Mouse (Mus musculus) gastrocnemius, postnatal 14 days (tissue): ENCODE measurements around the gene Commd1. TPM values are rescaled to one million over a fixed set of nuclear protein-coding genes. Genes with fewer than 3 reads are reported as not detected.
A peak's percentile ranks its signal among the peaks of the same experiment; 100 is the strongest.

Experiments used
- DNase-seq: peaks from one replicate; pipeline ENCODE4 v3.0.0; 2021; ENCODE audit warnings: mixed read lengths
- intact Hi-C: fragments of 180-260 bp; cut with DNase I; formaldehyde crosslinking; loops from one replicate; pipeline ENCODE4 v1.15.1; 2025; ENCODE audit warnings: low total_unique reads
- total RNA-seq, 2 experiments: library from RNA; stranded (reverse); gene quantifications; 2 replicates each; pipeline ENCODE4 v1.2.3; 2021

The Commd1 gene
- total RNA-seq, 2 experiments from 2014 or later: 117 to 122 TPM

DNA sequence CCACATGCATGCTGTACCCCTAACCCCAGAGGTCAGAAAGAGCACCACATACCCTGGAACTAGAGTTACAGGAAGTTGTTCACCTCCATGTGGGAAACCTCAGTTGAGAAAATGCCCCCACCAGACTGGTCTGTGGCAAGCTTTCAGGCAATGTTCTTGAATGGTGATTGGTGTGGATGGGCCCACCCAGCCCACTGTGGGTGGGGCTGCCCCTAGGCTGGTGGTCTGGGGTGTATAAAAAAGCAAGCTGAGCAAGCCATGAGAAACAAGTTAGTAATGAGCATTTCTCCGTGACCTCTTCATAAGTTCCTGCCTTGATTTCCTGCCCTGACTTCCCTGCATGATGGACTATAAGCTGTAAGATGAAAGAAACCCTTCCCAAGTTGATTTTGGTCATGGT lies 20.1 kb downstream of the Commd1 start:
- DNase-seq: no peak
- intact Hi-C loops: no loop called here

DNA sequence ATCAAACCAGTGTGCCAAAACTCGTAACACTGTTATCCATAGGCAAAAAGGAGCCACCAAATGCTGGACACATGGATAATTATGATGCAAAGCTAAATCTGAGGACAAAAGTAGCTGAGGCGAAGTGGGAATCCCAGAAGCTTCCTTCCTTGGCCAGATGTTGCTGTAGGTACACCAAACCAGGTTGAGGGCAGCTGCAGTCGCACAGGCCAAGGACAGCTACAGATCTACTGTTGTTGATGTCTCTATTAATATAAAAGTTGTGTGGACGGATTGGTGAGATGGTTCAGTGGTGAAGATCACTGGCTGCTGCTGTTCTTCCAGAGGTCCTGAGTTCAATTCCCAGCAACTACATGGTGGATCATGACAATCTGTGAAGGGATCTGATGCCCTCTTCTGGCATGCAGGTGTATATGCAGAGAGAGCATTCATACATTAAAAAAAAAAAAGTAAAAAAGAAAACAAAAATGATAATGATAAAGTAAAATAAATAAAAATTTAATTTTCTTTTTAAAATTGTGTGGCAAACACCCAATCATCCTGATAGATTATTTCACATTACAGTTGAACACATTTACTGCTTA lies 24.3 kb downstream of the Commd1 start:
- intact Hi-C loops: loop anchor here (5.0 to 10.0 kb wide), 2 partner anchors 93 to 326 kb away; partner anchors contain the start of gene B3gnt2
- DNase-seq: no peak

DNA sequence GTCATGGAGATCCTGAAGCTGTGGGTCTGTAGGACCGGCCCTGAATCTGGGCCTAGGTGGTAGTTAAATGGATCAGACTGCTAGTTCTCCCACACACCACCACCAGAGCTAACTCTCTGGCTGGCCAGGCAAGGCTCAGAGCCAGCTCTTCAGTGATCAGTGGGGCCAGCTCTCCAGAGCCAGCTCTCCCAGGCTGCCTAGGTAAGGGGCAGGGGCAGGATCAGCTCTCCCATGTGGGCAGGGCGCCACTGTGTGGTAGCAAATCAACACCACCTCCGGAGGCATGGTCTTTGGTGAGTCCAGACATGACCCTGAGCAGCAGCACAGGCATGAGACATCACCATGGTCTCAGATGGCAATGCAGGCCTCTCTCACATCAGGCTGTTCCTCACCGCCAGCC lies 25.4 kb downstream of the Commd1 start:
- DNase-seq: peak; percentile 68
- intact Hi-C loops: loop anchor here (5.0 to 10.0 kb wide), 2 partner anchors 92 to 325 kb away; partner anchors contain the start of gene B3gnt2

DNA sequence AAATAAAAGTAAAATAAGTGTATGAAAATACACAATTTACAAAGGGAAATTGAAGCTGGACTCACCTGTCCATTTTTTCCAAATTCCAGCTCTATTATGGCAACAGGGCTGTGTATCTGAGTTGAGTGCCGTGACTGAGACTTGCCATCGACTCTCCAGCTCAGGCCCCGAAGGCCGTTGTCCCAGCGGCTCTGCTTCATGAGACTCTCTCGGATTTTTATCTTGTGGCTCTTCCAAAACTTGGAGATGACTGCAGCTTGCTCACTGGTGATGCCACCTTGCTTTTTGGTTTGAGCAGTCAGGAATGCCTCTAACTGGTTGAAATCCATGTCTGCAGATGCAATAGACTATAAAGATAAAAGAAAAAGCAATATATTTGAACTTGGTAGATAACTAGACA lies 25.8 kb downstream of the Commd1 start:
- DNase-seq: no peak
- intact Hi-C loops: loop anchor here (5.0 to 10.0 kb wide), 2 partner anchors 92 to 324 kb away; partner anchors contain the start of gene B3gnt2

DNA sequence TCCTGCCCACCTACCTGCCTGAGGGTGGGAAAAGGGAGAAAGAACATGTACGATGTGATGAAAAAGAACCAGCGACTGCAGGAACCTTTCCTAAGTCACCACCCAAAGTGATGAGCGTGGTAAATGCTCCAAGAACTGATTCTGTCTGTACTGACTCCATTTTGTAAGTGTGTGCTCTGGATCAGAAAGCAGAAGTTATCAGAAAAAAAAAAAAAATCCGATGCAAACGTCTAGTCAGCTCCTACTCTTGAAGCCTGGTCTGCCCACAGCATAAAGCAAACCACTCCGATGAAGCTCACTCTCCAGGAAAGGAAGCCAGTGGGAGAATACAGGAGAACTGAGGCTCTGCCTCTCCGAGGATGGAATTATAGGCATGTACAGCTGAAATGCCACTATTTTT lies 29.5 kb downstream of the Commd1 start:
- intact Hi-C loops: loop anchor here (10.0 kb wide), 1 partner anchor 88 kb away; the partner anchor contains the start of gene B3gnt2
- DNase-seq: no peak

DNA sequence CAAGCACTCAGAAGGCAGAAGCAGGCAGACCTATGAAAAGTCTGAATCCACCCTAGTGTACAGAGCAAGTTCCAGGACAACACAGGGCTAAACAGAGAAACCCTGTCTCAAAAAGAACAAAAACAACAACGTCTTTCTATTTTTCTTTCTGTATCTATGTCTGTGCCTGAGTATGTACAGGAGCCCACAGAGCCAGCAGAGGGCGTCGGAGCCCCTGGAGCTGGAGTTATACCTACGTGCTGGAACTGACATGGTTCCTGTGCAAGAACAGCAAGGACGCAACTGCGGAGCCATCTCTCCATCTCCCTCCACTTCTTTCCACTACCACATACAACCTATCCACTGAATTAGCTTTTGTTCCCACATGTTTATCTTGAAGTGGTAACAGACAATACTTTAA lies 32.1 kb downstream of the Commd1 start:
- intact Hi-C loops: loop anchor here (10.0 kb wide), 1 partner anchor 85 kb away; the partner anchor contains the start of gene B3gnt2
- DNase-seq: no peak

DNA sequence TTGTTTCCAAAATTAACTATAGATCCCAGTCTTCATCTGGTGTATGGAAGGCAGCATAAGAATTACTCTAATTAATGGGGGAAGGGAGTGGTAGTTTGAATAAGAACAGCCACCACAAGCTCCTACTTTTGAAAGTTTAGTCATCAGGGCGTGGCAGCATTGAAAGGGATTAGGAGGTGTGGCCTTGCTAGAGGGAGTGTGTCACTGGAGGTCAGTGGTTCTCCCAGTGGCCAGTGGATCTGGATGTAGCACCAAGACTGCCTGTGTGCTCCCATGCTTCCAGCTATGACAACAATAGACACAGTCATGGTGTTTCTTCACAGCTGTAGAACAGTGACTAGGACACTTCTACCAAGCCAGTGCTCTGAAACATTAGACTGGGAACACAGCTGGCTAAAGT lies 33.1 kb downstream of the Commd1 start:
- DNase-seq: no peak
- intact Hi-C loops: no loop called here

DNA sequence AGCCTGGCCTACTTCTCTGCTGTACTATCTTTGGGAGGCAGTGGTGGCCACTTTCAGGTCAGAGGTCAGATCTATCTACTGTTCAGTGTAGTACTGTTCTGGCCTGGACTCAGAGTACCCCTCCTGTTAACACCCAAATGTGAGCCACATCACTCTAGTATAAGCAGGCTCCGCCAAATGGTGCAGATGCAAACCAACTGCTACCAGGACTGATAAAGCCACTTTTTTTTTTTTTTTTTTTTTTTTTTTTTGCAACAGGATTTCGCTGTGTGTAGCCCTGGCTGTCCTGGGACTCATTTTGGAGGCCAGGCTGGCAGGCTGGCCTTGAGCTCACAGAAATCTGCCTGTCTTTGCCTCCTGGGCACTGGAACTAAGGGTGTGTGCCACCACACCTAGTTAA lies 43.2 kb downstream of the Commd1 start:
- DNase-seq: no peak
- intact Hi-C loops: no loop called here

DNA sequence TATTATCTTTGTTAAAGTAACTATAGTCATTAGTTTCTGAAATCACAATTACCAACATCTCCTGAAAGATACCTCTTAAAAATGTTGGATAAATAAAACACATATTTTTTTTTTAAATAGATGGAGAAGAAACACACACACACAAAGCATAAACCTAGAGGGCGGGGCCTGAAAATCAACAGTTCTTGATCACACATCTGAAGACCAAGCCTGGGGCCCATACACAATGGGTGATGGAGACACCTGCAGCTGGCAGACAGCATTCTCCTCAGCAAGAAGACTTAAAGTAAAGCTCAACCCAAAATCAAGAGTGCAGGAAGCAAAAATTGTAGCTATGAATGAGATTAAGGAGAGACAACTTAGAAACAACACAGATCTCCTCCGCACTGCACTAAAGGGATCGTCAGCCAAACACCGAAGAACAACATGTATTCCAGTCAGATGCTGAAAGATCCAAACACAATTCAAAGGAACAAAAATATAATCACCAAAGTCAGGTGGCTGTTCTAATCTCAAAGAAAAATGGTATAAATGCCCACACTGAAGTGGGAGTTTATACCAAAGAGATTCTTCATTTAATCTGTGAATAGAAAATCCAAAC lies 44.4 kb downstream of the Commd1 start:
- intact Hi-C loops: no loop called here
- no peak for DNase-seq

DNA sequence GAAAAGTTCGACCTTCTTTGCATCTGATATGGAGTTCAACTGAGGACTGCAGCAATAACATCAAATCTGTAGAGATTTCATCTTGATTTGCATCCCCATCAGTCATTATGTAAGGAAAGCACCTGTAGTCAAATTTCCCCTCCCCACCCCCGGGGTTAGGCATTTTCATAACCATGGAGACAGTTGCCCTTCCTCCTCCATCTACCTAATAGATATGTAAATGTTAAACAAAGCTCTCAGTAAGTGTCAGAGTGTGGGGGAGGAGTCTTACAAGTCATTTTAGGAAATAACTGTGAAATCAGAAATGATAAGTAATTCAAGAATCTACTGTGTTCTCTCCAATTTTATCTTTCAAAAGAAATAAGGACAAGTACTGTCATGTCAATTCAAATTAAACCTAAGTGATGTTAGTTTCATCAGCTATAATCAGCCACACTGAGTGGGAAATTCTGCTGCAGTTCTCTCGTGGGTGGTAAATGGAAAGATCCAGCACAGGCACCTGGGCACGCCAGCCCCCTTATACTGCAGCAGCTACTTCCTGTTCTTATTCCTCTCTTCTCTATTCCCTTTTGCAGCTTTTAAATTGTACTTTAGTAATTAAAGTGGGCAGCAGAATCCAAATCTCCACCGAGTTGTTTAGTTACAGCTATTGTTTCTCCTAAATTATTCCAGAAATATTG lies 45.6 kb downstream of the Commd1 start:
- intact Hi-C loops: no loop called here
- no peak for DNase-seq

DNA sequence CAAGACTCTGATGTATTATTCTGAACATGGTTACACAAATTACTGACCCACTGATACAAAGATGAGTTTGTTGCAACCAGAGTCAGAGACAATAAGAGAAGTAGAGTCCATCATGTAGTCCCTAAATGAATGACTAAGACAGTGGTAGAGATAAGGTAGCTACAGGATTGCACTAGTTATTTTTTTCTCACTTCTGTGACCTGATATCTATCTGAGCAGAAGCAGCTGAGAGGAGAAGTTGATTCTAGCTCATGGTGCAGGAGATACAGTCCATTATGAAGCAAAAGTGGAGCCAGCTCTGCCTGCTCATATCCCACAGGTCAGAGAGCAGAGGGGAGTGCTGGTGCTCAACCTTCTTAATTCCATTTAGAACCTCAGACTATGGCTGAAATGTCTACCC lies 50.0 kb downstream of the Commd1 start:
- no peak for DNase-seq
- intact Hi-C loops: no loop called here

DNA sequence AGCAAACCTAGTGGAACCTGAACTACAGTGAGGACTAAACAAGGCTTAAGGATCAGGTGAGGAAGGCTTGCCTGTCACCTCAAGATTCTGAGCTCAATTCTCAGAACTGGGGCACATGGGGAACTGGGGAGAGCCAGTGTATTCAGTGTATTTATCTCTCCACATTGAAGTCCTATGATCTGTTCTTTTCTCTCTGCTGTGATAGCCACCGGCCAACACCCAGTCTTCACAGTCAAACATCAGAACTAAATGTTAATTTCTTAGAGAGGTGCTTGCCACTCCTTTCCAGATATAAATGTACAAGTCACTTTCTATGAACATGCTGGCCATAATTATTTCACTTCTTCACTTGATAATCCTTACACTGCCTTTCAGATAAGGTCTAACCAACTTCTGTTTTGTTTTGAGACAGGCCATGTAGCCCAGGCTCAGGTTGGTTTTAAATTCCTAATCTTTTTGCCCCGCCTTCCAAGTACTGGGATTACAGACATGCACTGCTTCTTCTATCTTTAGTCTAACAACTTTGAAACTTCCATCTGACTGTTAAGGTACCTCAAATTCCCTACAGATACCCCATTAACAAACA lies 50.8 kb downstream of the Commd1 start:
- intact Hi-C loops: no loop called here
- DNase-seq: no peak

DNA sequence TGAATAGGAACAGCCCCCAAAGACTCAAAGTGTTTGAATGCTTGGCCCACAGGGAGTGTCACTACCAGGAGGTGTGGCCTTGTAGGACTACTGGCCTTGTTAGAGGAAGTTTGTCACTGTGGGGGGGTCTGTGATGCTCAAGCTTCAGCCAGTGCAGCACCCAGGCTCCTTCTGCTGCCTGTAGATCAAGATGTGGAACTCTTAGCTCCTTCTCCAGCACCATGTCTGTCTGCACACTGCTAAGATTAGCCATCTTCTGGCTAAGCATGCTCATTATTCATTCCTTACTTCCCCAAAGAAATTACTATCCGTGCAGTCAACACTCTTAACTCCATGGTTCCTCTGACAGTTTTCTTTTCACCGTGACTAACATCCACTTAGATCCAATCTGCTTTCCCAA lies 52.1 kb downstream of the Commd1 start:
- intact Hi-C loops: no loop called here
- no peak for DNase-seq

DNA sequence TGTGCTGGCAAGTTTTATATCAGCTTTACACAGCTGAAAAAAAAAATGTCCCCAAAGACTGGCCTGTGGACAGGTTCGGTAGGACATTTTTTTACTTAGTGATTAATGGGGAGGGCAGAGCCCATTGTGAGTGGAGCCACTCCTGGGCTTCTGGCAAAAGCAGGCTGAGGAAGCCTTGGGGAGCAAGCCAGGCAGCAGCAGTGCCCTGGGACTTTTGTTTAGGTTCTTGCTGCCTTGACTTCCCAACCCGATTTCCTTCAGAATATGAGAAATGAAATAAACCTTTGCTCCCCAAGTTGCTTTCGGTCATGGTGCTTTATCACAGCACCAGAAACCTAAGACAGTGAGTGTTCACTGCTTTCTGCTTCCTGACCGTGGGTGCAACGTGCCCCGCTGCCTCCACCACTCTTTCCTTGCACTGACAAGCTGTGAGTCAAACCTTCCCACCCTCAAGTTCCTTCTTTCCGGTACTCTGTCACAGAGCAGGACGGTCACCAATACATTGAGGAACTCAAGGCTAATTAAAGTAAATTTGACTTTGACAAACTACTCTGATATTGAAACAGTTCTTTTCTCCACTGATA lies 53.5 kb downstream of the Commd1 start:
- intact Hi-C loops: no loop called here
- DNase-seq: no peak

DNA sequence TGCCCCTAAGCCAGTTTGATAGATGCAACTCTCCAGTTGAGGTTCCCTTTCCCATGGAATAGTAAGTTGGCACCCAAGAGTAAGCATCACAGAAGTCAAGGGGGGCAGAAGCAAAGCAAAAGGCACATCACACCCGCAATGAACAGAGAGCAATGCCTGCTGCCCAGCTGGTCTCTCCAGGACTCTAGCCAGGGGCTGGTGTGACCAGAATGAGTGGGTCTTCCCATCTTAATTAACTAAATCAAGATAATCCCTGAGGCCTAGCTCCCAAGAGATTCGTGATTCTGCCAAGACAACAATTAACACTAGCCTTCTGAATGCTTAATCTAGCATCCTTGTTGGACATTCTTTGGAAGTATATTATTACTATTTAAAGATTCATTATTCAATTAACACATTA lies 58.6 kb downstream of the Commd1 start:
- intact Hi-C loops: no loop called here
- no peak for DNase-seq

DNA sequence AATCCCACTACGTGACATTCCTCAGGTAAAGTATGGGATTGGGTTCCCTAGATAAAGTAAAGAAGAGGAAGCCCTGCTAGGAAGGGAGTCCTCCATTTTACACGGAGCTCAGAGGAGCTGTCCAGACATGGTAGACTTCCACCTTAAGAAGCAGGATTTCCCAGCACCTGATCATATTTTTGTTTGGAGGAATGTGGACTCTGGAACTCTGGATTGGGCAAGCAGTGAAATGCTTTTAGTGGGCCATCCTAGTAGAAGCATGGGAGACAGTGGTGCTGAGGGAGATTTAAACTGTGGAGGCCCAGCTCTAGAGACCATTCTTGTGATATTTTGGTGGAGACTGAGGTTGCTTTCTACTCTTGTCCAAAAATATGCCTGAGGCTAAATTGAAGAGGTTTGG lies 59.6 kb downstream of the Commd1 start:
- no peak for DNase-seq
- intact Hi-C loops: no loop called here

DNA sequence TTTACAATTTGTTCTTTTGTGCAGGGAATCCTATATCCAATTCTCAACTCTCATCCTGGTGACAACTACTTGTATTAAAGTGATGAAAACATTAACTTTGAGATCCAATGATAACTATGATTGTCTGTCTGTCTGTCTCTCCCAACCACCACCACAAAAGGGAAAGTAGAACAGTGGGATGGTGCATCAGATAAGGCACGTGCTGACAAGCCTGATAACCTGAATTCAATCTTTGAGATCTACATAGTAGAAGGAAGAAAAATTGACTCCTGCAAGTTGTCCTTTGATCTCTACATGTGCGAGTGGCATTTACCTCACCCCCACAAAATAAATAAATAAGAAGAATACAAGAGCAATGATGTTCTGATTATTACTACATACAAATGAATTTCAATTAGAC lies 62.8 kb downstream of the Commd1 start:
- no peak for DNase-seq
- intact Hi-C loops: no loop called here

DNA sequence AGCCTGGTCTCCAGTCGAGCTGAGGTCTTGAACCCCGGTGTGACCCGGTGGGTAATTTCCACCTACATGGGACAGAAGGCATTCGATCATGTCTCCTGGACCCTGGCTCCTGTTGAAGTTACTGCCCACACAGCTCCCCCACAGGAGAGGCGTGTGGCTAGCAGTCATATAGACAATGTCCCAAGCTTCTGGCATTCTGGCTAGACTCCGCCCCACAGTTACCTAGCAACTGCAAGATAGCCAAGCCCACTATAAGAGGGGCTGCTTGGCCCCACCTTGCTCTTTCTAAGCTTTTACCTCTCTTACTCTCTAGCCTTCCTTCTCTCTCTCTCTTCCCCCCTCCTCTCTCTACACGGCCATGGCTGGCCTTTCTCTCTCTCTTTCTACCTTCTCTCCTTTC lies 64.4 kb downstream of the Commd1 start:
- intact Hi-C loops: no loop called here
- DNase-seq: no peak

DNA sequence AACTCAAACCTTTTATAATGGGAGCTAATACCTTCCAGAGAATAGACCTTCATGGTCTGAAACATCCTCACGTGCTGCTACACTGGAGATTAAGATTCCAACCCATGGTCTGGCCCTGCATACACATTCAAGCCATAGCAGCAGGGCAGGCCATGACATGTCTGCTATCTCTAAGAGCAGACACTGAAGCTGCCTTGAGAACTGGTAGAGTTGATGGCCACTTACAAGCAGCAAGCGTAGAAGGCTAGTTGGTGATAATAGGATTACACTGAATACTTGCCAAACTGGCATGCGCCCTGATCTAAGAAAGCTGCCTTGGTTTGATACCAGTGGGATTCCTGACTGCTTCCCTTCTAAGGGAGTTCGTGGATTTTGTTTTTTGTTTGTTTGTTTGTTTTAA lies 68.4 kb downstream of the Commd1 start:
- intact Hi-C loops: no loop called here
- no peak for DNase-seq

DNA sequence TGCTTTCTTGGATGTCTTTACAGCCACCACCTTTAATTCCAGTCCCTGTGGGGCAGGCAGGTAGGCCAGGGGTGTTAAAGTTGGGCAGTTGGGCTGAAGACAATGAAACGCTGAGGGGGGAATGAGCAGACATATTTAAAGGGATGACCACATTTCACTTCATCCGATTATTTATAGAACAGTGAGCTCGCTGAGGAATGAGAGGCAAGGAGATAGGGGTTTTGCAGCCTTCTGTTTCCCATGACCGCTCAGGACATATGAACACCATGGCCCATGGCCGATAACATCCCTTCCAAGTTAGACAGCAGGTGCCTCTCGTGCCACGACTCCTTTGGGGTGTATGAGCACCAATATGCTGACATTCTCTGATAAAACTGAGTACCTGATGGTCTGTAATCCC lies 70.4 kb downstream of the Commd1 start:
- intact Hi-C loops: no loop called here

More for the DNA sequence above, 70.4 kb downstream of the Commd1 start:
- DNase-seq: no peak
